Mouse (Mus musculus) neural tube, embryonic 13.5 days (tissue): ENCODE measurements around the gene Plpp7. TPM values are rescaled to one million over a fixed set of nuclear protein-coding genes. Genes with fewer than 3 reads are reported as not detected.

Experiments
- ATAC-seq: fragments of 200-750 bp; cut with Nextera tagmentation; 2 replicates; pipeline ENCODE4 v1.8.0; 2017; ENCODE audit warnings: low read depth, mild to moderate bottlenecking, moderate TSS enrichment, moderate library complexity
- H3K27ac ChIP-seq: fragments of 300-500 bp; sonication (generic); replicated peaks from 2 replicates; pipeline ENCODE4 v1.5.1; 2015; ENCODE audit warnings: moderate library complexity, mild to moderate bottlenecking, inconsistent platforms
- H3K27me3 ChIP-seq: fragments of 300-500 bp; sonication (generic); 2 replicates; pipeline ENCODE4 v1.6.1; 2015; ENCODE audit warnings: mild to moderate bottlenecking, inconsistent platforms
- H3K36me3 ChIP-seq: fragments of 300-500 bp; sonication (generic); 2 replicates; pipeline ENCODE4 v1.6.1; 2015; ENCODE audit warnings: mild to moderate bottlenecking, inconsistent platforms
- H3K4me1 ChIP-seq: fragments of 300-500 bp; sonication (generic); replicated peaks from 2 replicates; pipeline ENCODE4 v1.6.1; 2015; ENCODE audit warnings: inconsistent platforms
- H3K4me2 ChIP-seq: fragments of 300-500 bp; sonication (generic); 2 replicates; pipeline ENCODE4 v1.6.1; 2015; ENCODE audit warnings: inconsistent platforms, mild to moderate bottlenecking, moderate library complexity
- H3K4me3 ChIP-seq: fragments of 300-500 bp; sonication (generic); 2 replicates; pipeline ENCODE4 v1.5.1; 2015; ENCODE audit warnings: mild to moderate bottlenecking, inconsistent platforms
- H3K9ac ChIP-seq: fragments of 300-500 bp; sonication (generic); 2 replicates; pipeline ENCODE4 v1.6.1; 2015; ENCODE audit warnings: moderate library complexity, mild to moderate bottlenecking, inconsistent platforms
- H3K9me3 ChIP-seq: fragments of 300-500 bp; sonication (generic); 2 replicates; pipeline ENCODE4 v1.6.1; 2016; ENCODE audit warnings: inconsistent platforms
- WGBS: fragments of 180-500 bp; shearing (Covaris S2); methylation state at CpG from one replicate; pipeline ENCODE4 v1.1.7; 2015; 5-methylcytosine and 5-hydroxymethylcytosine counted together
- polyA plus RNA-seq: library from polyadenylated mRNA; unstranded; fragments of >200 nt; fragmentation: Nextera tagmentation; extraction: Ambion mirVana; gene quantifications from 2 replicates; pipeline ENCODE4 v1.2.1, GENCODE M21; 2015

Plpp7 gene
- polyA plus RNA-seq, 1 experiment from 2014 or later = 22.6 TPM

DNA sequence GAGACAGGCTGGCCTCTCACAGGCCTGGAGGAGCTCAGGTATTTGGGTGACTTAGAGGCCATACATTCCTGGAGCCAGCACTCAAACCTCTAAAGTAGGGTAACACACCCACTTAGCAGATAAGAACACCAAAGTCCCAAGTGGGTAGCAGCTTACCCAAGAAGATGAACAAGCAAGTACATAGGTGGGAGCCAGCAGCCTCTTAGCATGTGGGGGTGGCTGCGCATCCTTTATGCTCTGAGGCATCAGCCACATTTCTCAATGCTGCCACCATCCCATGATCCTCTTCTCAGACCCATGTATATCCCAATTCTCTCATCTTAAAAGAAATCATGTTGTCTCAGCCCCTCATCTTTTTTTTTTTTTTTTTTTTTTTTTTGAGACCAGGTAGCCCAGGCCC, 15.9 kb downstream of the Plpp7 start:
- Histone ChIP-seq H3K4me2 (no peak overlapping the region), H3K4me1 (no peaks in the 10 kb centered on the region), H3K9me3 (no peaks in the 10 kb centered on the region), H3K27me3 (no peaks in the 10 kb centered on the region), H3K4me3 (no peak overlapping the region), H3K36me3 (peaks cover 25% of the 10 kb centered on the region), H3K27ac (no peak overlapping the region), H3K9ac (no peak overlapping the region)
- WGBS = 100% methylated on average over 1 of the region's 1 CpGs
- ATAC-seq = no peak

- Histone ChIP-seq H3K4me2 (no peak overlapping the region), H3K27me3 (no peaks in the 10 kb centered on the region), H3K4me3 (no peak overlapping the region), H3K9ac (no peak overlapping the region), H3K9me3 (no peaks in the 10 kb centered on the region), H3K36me3 (peaks cover 25% of the 10 kb centered on the region), H3K27ac (no peak overlapping the region), H3K4me1 (no peaks in the 10 kb centered on the region)
- ATAC-seq = no peak
- 55% methylated on average over 2 of the region's 2 CpGs for WGBS
Measured at GRCm38 (mm10) chr2:32112548-32112947, 17.2 kb downstream of the Plpp7 start.

DNA sequence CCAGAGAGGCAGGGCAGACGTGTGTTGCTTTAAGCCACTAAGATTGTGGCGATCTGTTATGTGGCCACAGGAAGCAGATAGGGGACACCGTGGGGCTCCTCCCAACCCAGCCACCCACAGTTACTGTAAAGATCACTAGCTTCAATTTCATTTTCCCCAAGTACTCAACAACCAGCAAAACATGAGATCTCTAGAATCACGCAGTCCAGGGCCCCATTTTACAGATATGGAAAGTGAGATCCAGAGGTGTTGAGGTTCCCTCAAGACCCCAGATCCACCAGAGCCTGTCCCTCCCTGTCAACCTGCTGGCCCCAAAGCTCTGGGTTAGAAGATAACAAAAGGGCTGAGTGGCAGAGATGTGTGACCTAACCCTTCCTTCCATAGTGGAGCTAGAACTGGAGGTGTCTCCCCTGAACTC, 20.5 kb downstream of the Plpp7 start:
- ATAC-seq = no peak
- Histone ChIP-seq H3K4me1 (no peaks in the 10 kb centered on the region), H3K27ac (no peak overlapping the region), H3K27me3 (no peaks in the 10 kb centered on the region), H3K4me2 (no peak overlapping the region), H3K9ac (no peak overlapping the region), H3K36me3 (no peaks in the 10 kb centered on the region), H3K9me3 (no peaks in the 10 kb centered on the region), H3K4me3 (no peak overlapping the region)
- 95% methylated on average over 4 of the region's 4 CpGs for WGBS

GRCm38 (mm10) chr2:32119802-32120750, 24.7 kb downstream of the Plpp7 start:
- H3K9me3 ChIP-seq = no peaks in the 10 kb centered on the region
- H3K4me2 ChIP-seq = no peak overlapping the region
- no peak overlapping the region for H3K9ac ChIP-seq
- no peaks in the 10 kb centered on the region for H3K27me3 ChIP-seq
- no peak overlapping the region for H3K27ac ChIP-seq
- H3K36me3 ChIP-seq = no peaks in the 10 kb centered on the region
- ATAC-seq = no peak
- 86% methylated on average over 20 of the region's 20 CpGs for WGBS
- no peak overlapping the region for H3K4me3 ChIP-seq
- H3K4me1 ChIP-seq = no peaks in the 10 kb centered on the region

DNA sequence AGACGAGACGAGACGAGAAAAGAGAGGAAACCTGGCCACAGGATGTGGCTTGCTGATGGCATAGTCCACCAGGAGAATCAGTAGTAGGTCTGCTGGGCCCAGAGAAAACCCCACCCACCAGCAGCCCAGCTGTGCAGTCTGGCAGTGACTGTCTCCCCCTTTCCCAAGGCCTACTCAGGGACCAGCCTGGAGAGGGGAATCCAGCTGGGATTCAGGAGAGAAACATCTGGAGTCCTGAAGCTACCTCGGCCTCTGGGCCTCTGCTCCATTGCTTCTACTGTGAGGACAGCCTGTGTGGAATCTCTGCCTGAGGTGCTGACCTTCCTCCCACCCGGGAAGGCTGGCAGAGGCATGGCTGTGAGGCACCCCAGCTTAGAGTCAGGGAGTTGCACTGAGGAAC, 25.8 kb downstream of the Plpp7 start:
- Histone ChIP-seq H3K9me3 (no peaks in the 10 kb centered on the region), H3K4me2 (no peak overlapping the region), H3K9ac (no peak overlapping the region), H3K27me3 (no peaks in the 10 kb centered on the region), H3K36me3 (no peaks in the 10 kb centered on the region), H3K27ac (no peak overlapping the region), H3K4me3 (no peak overlapping the region), H3K4me1 (no peaks in the 10 kb centered on the region)
- WGBS = 78% methylated on average over 5 of the region's 5 CpGs
- ATAC-seq = no peak

GRCm38 (mm10) chr2:32121785-32122184, 26.5 kb downstream of the Plpp7 start:
- Histone ChIP-seq H3K9ac (no peak overlapping the region), H3K9me3 (no peaks in the 10 kb centered on the region), H3K4me2 (no peak overlapping the region), H3K36me3 (no peaks in the 10 kb centered on the region), H3K27me3 (no peaks in the 10 kb centered on the region), H3K4me1 (no peaks in the 10 kb centered on the region), H3K27ac (no peak overlapping the region), H3K4me3 (no peak overlapping the region)
- no peak for ATAC-seq
- 86% methylated on average over 2 of the region's 2 CpGs for WGBS

GRCm38 (mm10) chr2:32127653-32128535, 32.6 kb downstream of the Plpp7 start:
- 34% methylated on average over 16 of the region's 16 CpGs for WGBS
- no peaks in the 10 kb centered on the region for H3K9me3 ChIP-seq
- no peaks in the 10 kb centered on the region for H3K27me3 ChIP-seq
- H3K4me2 ChIP-seq = no peak overlapping the region
- peak overlapping the region; percentile 3; the same call in 1 of the 2 replicates for H3K9ac ChIP-seq
- H3K36me3 ChIP-seq = no peaks in the 10 kb centered on the region
- no peak for ATAC-seq
- no peak overlapping the region for H3K27ac ChIP-seq
- H3K4me3 ChIP-seq = no peak overlapping the region
- peaks cover 6% of the 10 kb centered on the region for H3K4me1 ChIP-seq

- ATAC-seq = no peak
- H3K4me2 ChIP-seq = no peak overlapping the region
Measured at GRCm38 (mm10) chr2:32128536-32128841, 33.2 kb downstream of the Plpp7 start.

DNA sequence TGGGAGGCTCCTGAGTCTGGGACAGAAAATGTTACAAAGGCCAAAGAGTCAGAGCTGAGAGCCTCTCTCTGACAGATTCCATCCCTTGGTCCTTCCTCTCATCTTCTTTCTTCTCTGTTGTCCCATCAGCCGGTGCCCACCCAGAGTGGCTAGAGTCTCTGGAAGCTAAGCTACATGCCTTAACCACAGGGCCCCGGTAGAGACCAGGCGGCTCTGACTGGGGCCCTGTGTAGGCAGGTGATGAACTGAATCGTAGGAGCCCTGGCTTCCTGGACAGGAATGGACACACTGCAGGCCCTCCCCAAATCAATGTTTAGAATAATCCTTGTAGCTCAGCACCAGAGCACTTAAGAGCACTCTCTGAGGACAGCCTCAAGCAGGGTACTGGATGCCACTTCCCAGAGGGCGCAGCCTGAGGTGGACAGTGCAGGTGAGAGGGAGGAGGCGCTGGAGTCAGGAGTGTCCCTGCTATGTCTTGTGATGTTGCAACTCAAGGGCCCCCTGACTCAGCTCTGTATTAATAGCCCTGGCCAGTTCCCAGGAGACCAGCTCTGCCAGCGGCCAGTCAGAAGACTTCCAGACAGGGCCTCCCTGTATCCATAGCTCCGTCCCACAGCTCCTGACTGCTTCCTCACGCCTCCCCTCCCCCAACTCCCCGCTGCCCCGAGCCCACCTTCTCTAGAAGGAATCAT, 34.2 kb downstream of the Plpp7 start:
- Histone ChIP-seq H3K4me3 (no peak overlapping the region), H3K4me1 (peaks cover 6% of the 10 kb centered on the region), H3K9ac (no peak overlapping the region), H3K27me3 (no peaks in the 10 kb centered on the region), H3K4me2 (no peak overlapping the region), H3K36me3 (no peaks in the 10 kb centered on the region), H3K9me3 (no peaks in the 10 kb centered on the region), H3K27ac (no peak overlapping the region)
- 58% methylated on average over 11 of the region's 11 CpGs for WGBS
- no peak for ATAC-seq

More at GRCm38 (mm10) chr2:32128536-32128841, 33.2 kb downstream of the Plpp7 start:
- peaks cover 6% of the 10 kb centered on the region for H3K4me1 ChIP-seq
- no peak overlapping the region for H3K9ac ChIP-seq
- no peaks in the 10 kb centered on the region for H3K9me3 ChIP-seq
- H3K27ac ChIP-seq = no peak overlapping the region
- H3K4me3 ChIP-seq = no peak overlapping the region
- WGBS = 85% methylated on average over 5 of the region's 5 CpGs
- no peaks in the 10 kb centered on the region for H3K36me3 ChIP-seq
- H3K27me3 ChIP-seq = no peaks in the 10 kb centered on the region

DNA sequence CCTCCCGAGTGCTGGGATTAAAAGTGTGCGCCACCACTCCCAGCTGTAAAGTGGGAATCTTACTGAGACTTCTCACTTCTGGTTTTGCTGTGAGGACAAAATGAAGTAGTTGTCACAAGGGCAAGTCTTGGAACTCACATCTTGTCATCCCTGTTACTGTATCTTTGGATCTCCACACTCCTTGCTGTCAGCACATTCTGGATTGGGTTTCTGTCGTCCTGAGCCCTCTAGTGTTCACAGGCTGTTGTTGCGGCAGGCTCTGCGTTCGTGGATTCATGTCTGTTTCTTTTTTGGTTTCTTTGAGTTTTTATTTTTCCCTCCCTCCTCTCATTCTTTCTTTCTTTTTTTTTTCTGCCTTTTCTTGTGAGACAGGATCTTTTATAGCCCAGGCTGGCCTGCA, 35.1 kb downstream of the Plpp7 start:
- Histone ChIP-seq H3K27ac (no peak overlapping the region), H3K9ac (0 out of 2 replicates have a peak overlapping the region, but pooled peaks have one; percentile 12), H3K4me2 (no peak overlapping the region), H3K9me3 (no peaks in the 10 kb centered on the region), H3K4me1 (peaks cover 6% of the 10 kb centered on the region), H3K36me3 (no peaks in the 10 kb centered on the region), H3K4me3 (no peak overlapping the region), H3K27me3 (no peaks in the 10 kb centered on the region)
- ATAC-seq = no peak
- WGBS = 35% methylated on average over 6 of the region's 6 CpGs

- Histone ChIP-seq H3K36me3 (no peaks in the 10 kb centered on the region), H3K27me3 (no peaks in the 10 kb centered on the region), H3K9me3 (no peaks in the 10 kb centered on the region), H3K4me2 (no peak overlapping the region), H3K4me1 (peaks cover 6% of the 10 kb centered on the region), H3K9ac (no peak overlapping the region), H3K4me3 (no peak overlapping the region), H3K27ac (no peak overlapping the region)
- ATAC-seq = no peak
- WGBS = 84% methylated on average over 9 of the region's 9 CpGs
Measured at GRCm38 (mm10) chr2:32131205-32131834, 36.0 kb downstream of the Plpp7 start.
